Mouse (Mus musculus) heart, postnatal 0 days (tissue): ENCODE data around the gene Ccdc88c.

Source experiments
- CTCF ChIP-seq: IDR thresholded peaks from 2 replicates; pipeline ENCODE4 v1.5.1; 2016; ENCODE audit warnings: antibody characterized with exemption, control low read depth, low read depth
- EP300 ChIP-seq: IDR thresholded peaks from 2 replicates; pipeline ENCODE4 v1.6.1; 2016; ENCODE audit warnings: antibody characterized with exemption, low read depth

GRCm38 (mm10) chr12:100985050-100985792, 43.6 kb downstream of the Ccdc88c start:
- TF ChIP-seq CTCF (no peak), EP300 (no peak)
